In genomic region chr15:103359869-103360602, GRCm38 (mm10) we compare ENCODE assay signal across 11 mouse cellular contexts. TPM values are rescaled to one million over a fixed set of nuclear protein-coding genes. Genes with fewer than 3 reads are reported as not detected.
A peak's percentile ranks its signal among the peaks of the same experiment; 100 is the strongest.
DNase-seq lines count a peak whose midpoint lies in the region; ATAC-seq lines count a peak whose summit lies in the region.
"Had no signal": no experiment of that assay in that cellular context is flagged by ENCODE, and none has a peak within 500 bp of the region (broad histone marks: within the 10 kb centered on the region; RNA-seq: fewer than 3 reads in every experiment).

No protein-coding gene starts in this region.

- no peak for DNase-seq in hindbrain, embryonic 10.5 days (ENCODE audit: low spot score)
- DNase-seq in adrenal gland, postnatal 10 days: peak; percentile 80
- DNase-seq in cerebellum, postnatal 25 days: peak; percentile 91
- DNase-seq in forebrain, embryonic 11.5 days (ENCODE audit: low spot score): no peak
- DNase-seq in lung, postnatal 36 days: no peak

- H3K4me1 ChIP-seq in hindbrain, embryonic 16.5 days (ENCODE audit: control insufficient read depth, insufficient read depth, low read depth, low read length): no peaks in the 10 kb centered on the region
- H3K4me1 ChIP-seq in hindbrain, embryonic 10.5 days (replicated peaks): peaks cover 31% of the 10 kb centered on the region
- H3K4me1 ChIP-seq in heart, embryonic 14.5 days (ENCODE audit: control insufficient read depth in 2 of 2, insufficient read depth in 2 of 2, low read length in 2 of 2): peaks cover 61 to 88% of the 10 kb centered on the region in 2 experiments
- no peaks in the 10 kb centered on the region for H3K4me1 ChIP-seq in midbrain, embryonic 15.5 days
- peaks cover 2% of the 10 kb centered on the region; the same call in 1 of the 2 replicates for H3K4me1 ChIP-seq in forebrain, embryonic 11.5 days (replicated peaks; ENCODE audit: control insufficient read depth, insufficient read depth, low read length)

- peak; percentile 62; the same call in 1 of the 2 replicates for ATAC-seq in hindbrain, embryonic 16.5 days
- no peak for ATAC-seq in heart, embryonic 14.5 days (ENCODE audit: insufficient number of reproducible peaks, insufficient read depth, low FRiP score, low read depth)
- no peak for ATAC-seq in midbrain, embryonic 15.5 days (replicated peaks)
- no peak for ATAC-seq in forebrain, embryonic 11.5 days (replicated peaks; ENCODE audit: low FRiP score)

- WGBS in hindbrain, embryonic 16.5 days: 90% methylated on average over 5 of the region's 5 CpGs
- WGBS in hindbrain, embryonic 10.5 days: 93% methylated on average over 5 of the region's 5 CpGs
- WGBS in heart, embryonic 14.5 days: 85% methylated on average over 5 of the region's 5 CpGs
- 89% methylated on average over 5 of the region's 5 CpGs for WGBS in midbrain, embryonic 15.5 days
- 89% methylated on average over 5 of the region's 5 CpGs for WGBS in forebrain, embryonic 11.5 days

- no peaks in the 10 kb centered on the region for H3K36me3 ChIP-seq in hindbrain, embryonic 16.5 days (ENCODE audit: control insufficient read depth, insufficient read depth, low read length)
- H3K36me3 ChIP-seq in hindbrain, embryonic 10.5 days: peaks cover 23% of the 10 kb centered on the region
- H3K36me3 ChIP-seq in heart, embryonic 14.5 days (ENCODE audit: control insufficient read depth, insufficient read depth, low read length): peaks cover 48% of the 10 kb centered on the region
- no peaks in the 10 kb centered on the region for H3K36me3 ChIP-seq in midbrain, embryonic 15.5 days (replicated peaks)
- H3K36me3 ChIP-seq in forebrain, embryonic 11.5 days (ENCODE audit: control insufficient read depth, insufficient read depth, low read length): peaks cover 5% of the 10 kb centered on the region; the same call in 1 of the 2 replicates
- H3K36me3 ChIP-seq: midbrain, embryonic 12.5 days had no signal

- no peak overlapping the region for H3K4me2 ChIP-seq in hindbrain, embryonic 16.5 days (ENCODE audit: low read length)
- peak overlapping the region; percentile 51 for H3K4me2 ChIP-seq in heart, embryonic 14.5 days (ENCODE audit: low read length)
- H3K4me2 ChIP-seq in midbrain, embryonic 15.5 days: no peak overlapping the region
- no peak overlapping the region for H3K4me2 ChIP-seq in forebrain, embryonic 11.5 days (ENCODE audit: low read depth, low read length, severe bottlenecking)
- H3K4me2 ChIP-seq: limb, embryonic 12.5 days; midbrain, embryonic 12.5 days had no signal

- H3K27ac ChIP-seq in hindbrain, embryonic 16.5 days (ENCODE audit: low read depth, low read length): no peak overlapping the region
- no peak overlapping the region for H3K27ac ChIP-seq in hindbrain, embryonic 10.5 days
- peak overlapping the region; percentile 75 to 81 for H3K27ac ChIP-seq in heart, embryonic 14.5 days (replicated peaks in 1 of 2; ENCODE audit: control insufficient read depth in 1 of 2, insufficient read depth in 1 of 2, low read depth in 2 of 2, low read length in 2 of 2)
- H3K27ac ChIP-seq in midbrain, embryonic 15.5 days: no peak overlapping the region
- H3K27ac ChIP-seq in forebrain, embryonic 11.5 days (ENCODE audit: low read depth, low read length): no peak overlapping the region
- H3K27ac ChIP-seq: midbrain, embryonic 12.5 days had no signal

- H3K9me3 ChIP-seq in hindbrain, embryonic 16.5 days (ENCODE audit: control insufficient read depth, low read length): no peaks in the 10 kb centered on the region
- H3K9me3 ChIP-seq in hindbrain, embryonic 10.5 days: no peaks in the 10 kb centered on the region
- no peaks in the 10 kb centered on the region for H3K9me3 ChIP-seq in heart, embryonic 14.5 days (ENCODE audit: control insufficient read depth, low read length)
- H3K9me3 ChIP-seq in midbrain, embryonic 15.5 days: no peaks in the 10 kb centered on the region
- no peaks in the 10 kb centered on the region for H3K9me3 ChIP-seq in forebrain, embryonic 11.5 days (ENCODE audit: control insufficient read depth, low read length)
- H3K9me3 ChIP-seq: limb, embryonic 12.5 days; midbrain, embryonic 12.5 days had no signal

- H3K27me3 ChIP-seq in hindbrain, embryonic 16.5 days (replicated peaks; ENCODE audit: control insufficient read depth, insufficient read depth, low read length): no peaks in the 10 kb centered on the region
- H3K27me3 ChIP-seq in hindbrain, embryonic 10.5 days (ENCODE audit: insufficient read depth, poor library complexity, severe bottlenecking): no peaks in the 10 kb centered on the region
- H3K27me3 ChIP-seq in heart, embryonic 14.5 days (ENCODE audit: control insufficient read depth, insufficient read depth, low read length): no peaks in the 10 kb centered on the region
- H3K27me3 ChIP-seq in midbrain, embryonic 15.5 days (replicated peaks): no peaks in the 10 kb centered on the region
- H3K27me3 ChIP-seq in forebrain, embryonic 11.5 days (ENCODE audit: control insufficient read depth, insufficient read depth, low read length): no peaks in the 10 kb centered on the region
- H3K27me3 ChIP-seq: limb, embryonic 12.5 days; midbrain, embryonic 12.5 days had no signal

- H3K9ac ChIP-seq in hindbrain, embryonic 16.5 days (ENCODE audit: low read depth, low read length): no peak overlapping the region
- peak overlapping the region; percentile 55 for H3K9ac ChIP-seq in heart, embryonic 14.5 days (ENCODE audit: low read length)
- no peak overlapping the region for H3K9ac ChIP-seq in midbrain, embryonic 15.5 days
- H3K9ac ChIP-seq in forebrain, embryonic 11.5 days (ENCODE audit: low read length): no peak overlapping the region
- H3K9ac ChIP-seq: limb, embryonic 12.5 days; midbrain, embryonic 12.5 days had no signal

- H3K4me3 ChIP-seq in hindbrain, embryonic 16.5 days (ENCODE audit: low read length): no peak overlapping the region
- H3K4me3 ChIP-seq in hindbrain, embryonic 10.5 days: no peak overlapping the region
- H3K4me3 ChIP-seq in heart, embryonic 14.5 days (ENCODE audit: control insufficient read depth in 1 of 2, insufficient read depth in 1 of 2, low read depth in 1 of 2, low read length in 2 of 2): no peak overlapping the region
- no peak overlapping the region for H3K4me3 ChIP-seq in midbrain, embryonic 15.5 days
- no peak overlapping the region for H3K4me3 ChIP-seq in forebrain, embryonic 11.5 days (ENCODE audit: low read depth, low read length)
- H3K4me3 ChIP-seq: limb, embryonic 12.5 days; midbrain, embryonic 12.5 days had no signal

RNA-seq across cellular contexts. Expression of gene Itga5, which starts 6.5 kb away (rescaled TPM):
- 6.3 and 8.6 TPM in 2 replicates for polyA plus RNA-seq in hindbrain, embryonic 16.5 days (2015; fragmentation: Nextera tagmentation; extraction: Ambion mirVana)
- 23.5 and 23.8 TPM in 2 replicates for polyA plus RNA-seq in hindbrain, embryonic 10.5 days (2016; fragmentation: Nextera tagmentation; extraction: Ambion mirVana)
- total RNA-seq in adrenal gland, postnatal 10 days (2021): 10 to 100 TPM; 38.0 to 38.2 TPM
- polyA plus RNA-seq in heart, embryonic 14.5 days (2014; fragmentation: Nextera tagmentation; extraction: Ambion mirVana): 76.2 and 77.2 TPM in 2 replicates
- polyA plus RNA-seq in midbrain, embryonic 15.5 days (2015; fragmentation: Nextera tagmentation; extraction: Ambion mirVana): 7.3 and 8.2 TPM in 2 replicates
- polyA plus RNA-seq in forebrain, embryonic 11.5 days (2014; fragmentation: Nextera tagmentation; extraction: Ambion mirVana): 22.0 and 22.4 TPM in 2 replicates

RNA-seq across cellular contexts. Expression of gene Zfp385a, which starts 20.1 kb away (rescaled TPM):
- 20.1 and 24.7 TPM in 2 replicates for polyA plus RNA-seq in hindbrain, embryonic 16.5 days (2015; fragmentation: Nextera tagmentation; extraction: Ambion mirVana)
- polyA plus RNA-seq in hindbrain, embryonic 10.5 days (2016; fragmentation: Nextera tagmentation; extraction: Ambion mirVana): 24.9 and 26.3 TPM in 2 replicates
- 10 to 100 TPM; 20.1 to 24.2 TPM for total RNA-seq in adrenal gland, postnatal 10 days (2021)
- 8.1 and 9.1 TPM in 2 replicates for polyA plus RNA-seq in heart, embryonic 14.5 days (2014; fragmentation: Nextera tagmentation; extraction: Ambion mirVana)
- polyA plus RNA-seq in midbrain, embryonic 15.5 days (2015; fragmentation: Nextera tagmentation; extraction: Ambion mirVana): 24.4 and 25.6 TPM in 2 replicates
- 27.4 and 27.8 TPM in 2 replicates for polyA plus RNA-seq in forebrain, embryonic 11.5 days (2014; fragmentation: Nextera tagmentation; extraction: Ambion mirVana)

RNA-seq across cellular contexts. Expression of gene Gpr84, which starts 49.6 kb away (rescaled TPM):
- polyA plus RNA-seq in hindbrain, embryonic 16.5 days (2015; fragmentation: Nextera tagmentation; extraction: Ambion mirVana): 0.34 and 0.42 TPM in 2 replicates
- 0.31 and 0.36 TPM in 2 replicates for polyA plus RNA-seq in hindbrain, embryonic 10.5 days (2016; fragmentation: Nextera tagmentation; extraction: Ambion mirVana)
- total RNA-seq in adrenal gland, postnatal 10 days (2021): not detected
- 0.11 and 0.24 TPM in 2 replicates for polyA plus RNA-seq in heart, embryonic 14.5 days (2014; fragmentation: Nextera tagmentation; extraction: Ambion mirVana)
- 0.31 and 0.34 TPM in 2 replicates for polyA plus RNA-seq in midbrain, embryonic 15.5 days (2015; fragmentation: Nextera tagmentation; extraction: Ambion mirVana)
- polyA plus RNA-seq in forebrain, embryonic 11.5 days (2014; fragmentation: Nextera tagmentation; extraction: Ambion mirVana): not detected in 2 replicates
- polyA plus RNA-seq: thymus, postnatal 0 days had no signal

Comparison
In these comparisons a context has a peak if more than half of its experiments do, and no peak if none do; other contexts are left out.
1. H3K27ac ChIP-seq: peak in heart, embryonic 14.5 days (2 of 2); none in hindbrain, embryonic 16.5 days (single experiment), hindbrain, embryonic 10.5 days (single experiment), midbrain, embryonic 15.5 days (single experiment) and forebrain, embryonic 11.5 days (single experiment).
2. DNase-seq: peak in adrenal gland, postnatal 10 days (single experiment) and cerebellum, postnatal 25 days (2 of 2); none in hindbrain, embryonic 10.5 days (single experiment), forebrain, embryonic 11.5 days (single experiment) and lung, postnatal 36 days (single experiment).